Mouse (Mus musculus) adrenal gland, adult 10 weeks (tissue): ENCODE measurements around the gene Gm5141. TPM values are rescaled to one million over a fixed set of nuclear protein-coding genes. Genes with fewer than 3 reads are reported as not detected.

Experiments used
- polyA plus RNA-seq: library from polyadenylated mRNA; stranded (reverse); fragments of 350-450 nt; fragmentation: Illumina TruSeq; extraction: RNeasy Lipid Tissue Mini Kit (QIAGEN cat#74804); gene quantifications from one replicate; pipeline ENCODE4 v1.2.3, GENCODE M21; 2014; ENCODE audit warnings: low read depth, low replicate concordance

Gene Gm5141
- polyA plus RNA-seq = 9.2 TPM

GRCm38 (mm10) chr13:62785199-62786134 is at the start of gene Gm5141:
Gene Gm5141, minus strand, starts transcription at chr13:62785808.

GRCm38 (mm10) chr13:62760432-62761415 is 24.9 kb downstream of the Gm5141 start, which contains the start of gene Platr25:
Gene Platr25, minus strand, starts transcription at chr13:62760709.

Other genes starting within 250 kb of the Gm5141 start
- gene Zfp935, start 227.3 kb downstream of the Gm5141 start, polyA plus RNA-seq = 14.1 TPM
- gene Zfp934, start 214.6 kb downstream of the Gm5141 start, polyA plus RNA-seq = 18.5 TPM
- 5.2 TPM for gene 6720489N17Rik, start 161.6 kb downstream of the Gm5141 start, polyA plus RNA-seq
- gene Platr25, start 25.1 kb downstream of the Gm5141 start, polyA plus RNA-seq = 25.7 TPM
- gene Fbp2, start 72.6 kb upstream of the Gm5141 start, polyA plus RNA-seq = 0.87 TPM
- not detected for gene Fbp1, start 102.5 kb upstream of the Gm5141 start, polyA plus RNA-seq
- gene 2010111I01Rik, start 179.1 kb upstream of the Gm5141 start, polyA plus RNA-seq = 33.8 TPM